Mouse (Mus musculus): ENCODE data around the gene Alox5. TPM values are rescaled to one million over a fixed set of nuclear protein-coding genes. Genes with fewer than 3 reads are reported as not detected.

Alox5 gene
- polyA plus RNA-seq, 1 experiment: 0.46 TPM

GRCm38 (mm10) chr6:116416000-116416552 lies 44.9 kb downstream of the Alox5 start:
- TF ChIP-seq POLR2A (IDR thresholded peaks at IDR 0.05; ENCODE audit: borderline replicate concordance, extremely low read depth, insufficient read depth, insufficient read length, poor library complexity, severe bottlenecking): no peak
- no peak for TF ChIP-seq CTCF (IDR thresholded peaks at IDR 0.05; ENCODE audit: borderline replicate concordance, extremely low read depth, insufficient read depth, insufficient read length)
- DNase-seq (ENCODE audit: low read depth): no peak

GRCm38 (mm10) chr6:116415126-116415676 lies 45.8 kb downstream of the Alox5 start:
- no peak for DNase-seq (ENCODE audit: low read depth)
- no peak for TF ChIP-seq CTCF (IDR thresholded peaks at IDR 0.05; ENCODE audit: borderline replicate concordance, extremely low read depth, insufficient read depth, insufficient read length)
- TF ChIP-seq POLR2A (IDR thresholded peaks at IDR 0.05; ENCODE audit: borderline replicate concordance, extremely low read depth, insufficient read depth, insufficient read length, poor library complexity, severe bottlenecking): no peak

GRCm38 (mm10) chr6:116412546-116413325 lies 48.2 kb downstream of the Alox5 start:
- TF ChIP-seq POLR2A (IDR thresholded peaks at IDR 0.05; ENCODE audit: borderline replicate concordance, extremely low read depth, insufficient read depth, insufficient read length, poor library complexity, severe bottlenecking) (no peak), CTCF (IDR thresholded peaks at IDR 0.05; ENCODE audit: borderline replicate concordance, extremely low read depth, insufficient read depth, insufficient read length) (no peak)
- DNase-seq (ENCODE audit: low read depth): no peak

GRCm38 (mm10) chr6:116411716-116412115 lies 49.3 kb downstream of the Alox5 start:
- TF ChIP-seq POLR2A (IDR thresholded peaks at IDR 0.05; ENCODE audit: borderline replicate concordance, extremely low read depth, insufficient read depth, insufficient read length, poor library complexity, severe bottlenecking): no peak
- TF ChIP-seq CTCF (IDR thresholded peaks at IDR 0.05; ENCODE audit: borderline replicate concordance, extremely low read depth, insufficient read depth, insufficient read length): no peak
- no peak for DNase-seq (ENCODE audit: low read depth)

- no peak for TF ChIP-seq CTCF (IDR thresholded peaks at IDR 0.05; ENCODE audit: borderline replicate concordance, extremely low read depth, insufficient read depth, insufficient read length)
- TF ChIP-seq POLR2A (IDR thresholded peaks at IDR 0.05; ENCODE audit: borderline replicate concordance, extremely low read depth, insufficient read depth, insufficient read length, poor library complexity, severe bottlenecking): no peak
- DNase-seq (ENCODE audit: low read depth): no peak
Measured at GRCm38 (mm10) chr6:116410436-116410835, 50.5 kb downstream of the Alox5 start.

- TF ChIP-seq CTCF (IDR thresholded peaks at IDR 0.05; ENCODE audit: borderline replicate concordance, extremely low read depth, insufficient read depth, insufficient read length) (no peak), POLR2A (IDR thresholded peaks at IDR 0.05; ENCODE audit: borderline replicate concordance, extremely low read depth, insufficient read depth, insufficient read length, poor library complexity, severe bottlenecking) (no peak)
- no peak for DNase-seq (ENCODE audit: low read depth)
Measured at GRCm38 (mm10) chr6:116407956-116408657, 52.9 kb downstream of the Alox5 start.

GRCm38 (mm10) chr6:116407216-116407615 lies 53.8 kb downstream of the Alox5 start:
- TF ChIP-seq POLR2A (IDR thresholded peaks at IDR 0.05; ENCODE audit: borderline replicate concordance, extremely low read depth, insufficient read depth, insufficient read length, poor library complexity, severe bottlenecking) (no peak), CTCF (IDR thresholded peaks at IDR 0.05; ENCODE audit: borderline replicate concordance, extremely low read depth, insufficient read depth, insufficient read length) (no peak)
- DNase-seq (ENCODE audit: low read depth): no peak

- TF ChIP-seq POLR2A (IDR thresholded peaks at IDR 0.05; ENCODE audit: borderline replicate concordance, extremely low read depth, insufficient read depth, insufficient read length, poor library complexity, severe bottlenecking): no peak
- TF ChIP-seq CTCF (IDR thresholded peaks at IDR 0.05; ENCODE audit: borderline replicate concordance, extremely low read depth, insufficient read depth, insufficient read length): no peak
- DNase-seq (ENCODE audit: low read depth): no peak
Measured at GRCm38 (mm10) chr6:116406680-116407079, 54.3 kb downstream of the Alox5 start.

- DNase-seq (ENCODE audit: low read depth): no peak
- TF ChIP-seq CTCF (IDR thresholded peaks at IDR 0.05; ENCODE audit: borderline replicate concordance, extremely low read depth, insufficient read depth, insufficient read length): no peak
- no peak for TF ChIP-seq POLR2A (IDR thresholded peaks at IDR 0.05; ENCODE audit: borderline replicate concordance, extremely low read depth, insufficient read depth, insufficient read length, poor library complexity, severe bottlenecking)
Measured at GRCm38 (mm10) chr6:116406152-116406551, 54.8 kb downstream of the Alox5 start.

GRCm38 (mm10) chr6:116405715-116406114 lies 55.3 kb downstream of the Alox5 start:
- TF ChIP-seq CTCF (IDR thresholded peaks at IDR 0.05; ENCODE audit: borderline replicate concordance, extremely low read depth, insufficient read depth, insufficient read length) (no peak), POLR2A (IDR thresholded peaks at IDR 0.05; ENCODE audit: borderline replicate concordance, extremely low read depth, insufficient read depth, insufficient read length, poor library complexity, severe bottlenecking) (no peak)
- DNase-seq (ENCODE audit: low read depth): no peak

- DNase-seq (ENCODE audit: low read depth): peak; percentile 65
- no peak for TF ChIP-seq CTCF (IDR thresholded peaks at IDR 0.05; ENCODE audit: borderline replicate concordance, extremely low read depth, insufficient read depth, insufficient read length)
- no peak for TF ChIP-seq POLR2A (IDR thresholded peaks at IDR 0.05; ENCODE audit: borderline replicate concordance, extremely low read depth, insufficient read depth, insufficient read length, poor library complexity, severe bottlenecking)
Measured at GRCm38 (mm10) chr6:116405243-116405642, 55.7 kb downstream of the Alox5 start.
